Mouse (Mus musculus) embryonic facial prominence, embryonic 10.5 days (tissue): Measurements from ENCODE around the gene Cela1. TPM values are rescaled to one million over a fixed set of nuclear protein-coding genes. Genes with fewer than 3 reads are reported as not detected.
A peak's percentile ranks its signal among the peaks of the same experiment; 100 is the strongest.

Experiments
- DNase-seq: peaks from one replicate; pipeline ENCODE4 v3.0.0-alpha.2; 2017; ENCODE audit warnings: low spot score
- H3K27ac ChIP-seq: fragments of 300-500 bp; sonication (generic); replicated peaks from 2 replicates; pipeline ENCODE4 v1.5.1; 2016; ENCODE audit warnings: mild to moderate bottlenecking
- H3K27me3 ChIP-seq: fragments of 300-500 bp; sonication (generic); replicated peaks from 2 replicates; pipeline ENCODE4 v1.6.1; 2016; ENCODE audit warnings: low read depth, mild to moderate bottlenecking; ENCODE audit not compliant: poor library complexity, severe bottlenecking
- H3K36me3 ChIP-seq: fragments of 300-500 bp; sonication (generic); replicated peaks from 2 replicates; pipeline ENCODE4 v1.6.1; 2016; ENCODE audit warnings: mild to moderate bottlenecking, moderate library complexity
- H3K4me1 ChIP-seq: fragments of 300-500 bp; sonication (generic); 2 replicates; pipeline ENCODE4 v1.6.1; 2016
- H3K4me3 ChIP-seq: fragments of 300-500 bp; sonication (generic); 2 replicates; pipeline ENCODE4 v1.5.1; 2016; ENCODE audit warnings: mild to moderate bottlenecking, moderate library complexity
- H3K9me3 ChIP-seq: fragments of 300-500 bp; sonication (generic); 2 replicates; pipeline ENCODE4 v1.6.1; 2016; ENCODE audit warnings: mild to moderate bottlenecking
- WGBS: fragments of 180-500 bp; shearing (Covaris S2); methylation state at CpG from one replicate; pipeline ENCODE4 v1.1.7; 2016; 5-methylcytosine and 5-hydroxymethylcytosine counted together
- polyA plus RNA-seq: library from polyadenylated mRNA; unstranded; fragments of >200 nt; fragmentation: Nextera tagmentation; extraction: Ambion mirVana; gene quantifications from 2 replicates; pipeline ENCODE4 v1.2.1, GENCODE M21; 2016

The Cela1 gene
- polyA plus RNA-seq, 1 experiment from 2014 or later, result 1.7 TPM

DNA sequence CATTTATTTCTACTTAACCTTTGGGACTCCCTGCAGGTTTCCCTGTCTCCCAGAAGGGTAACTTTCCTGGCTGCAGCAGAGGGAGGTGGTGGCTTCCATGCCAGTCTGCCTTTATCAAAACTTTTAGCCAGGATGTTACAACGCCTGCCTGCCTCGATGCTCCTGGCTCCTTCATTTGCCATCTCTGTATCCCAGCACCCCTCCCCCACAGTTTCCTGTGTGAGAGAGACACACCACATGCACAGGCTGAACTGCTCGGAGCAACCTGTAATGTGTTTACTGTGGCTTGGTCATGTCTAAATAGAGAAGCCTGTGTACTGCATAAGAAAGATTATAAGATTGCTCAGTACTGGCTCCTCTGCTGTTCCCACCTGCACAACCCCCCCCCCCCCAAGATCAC lies 7.3 kb downstream of the Cela1 start:
- H3K27me3 ChIP-seq, result peaks cover 13% of the 10 kb centered on the region
- no peak for DNase-seq
- H3K9me3 ChIP-seq, result no peaks in the 10 kb centered on the region
- H3K4me1 ChIP-seq, result peaks cover 25% of the 10 kb centered on the region
- no peaks in the 10 kb centered on the region for H3K36me3 ChIP-seq
- H3K27ac ChIP-seq, result no peak overlapping the region
- WGBS, result 48% methylated on average over 3 of the region's 3 CpGs
- H3K4me3 ChIP-seq, result no peak overlapping the region

DNA sequence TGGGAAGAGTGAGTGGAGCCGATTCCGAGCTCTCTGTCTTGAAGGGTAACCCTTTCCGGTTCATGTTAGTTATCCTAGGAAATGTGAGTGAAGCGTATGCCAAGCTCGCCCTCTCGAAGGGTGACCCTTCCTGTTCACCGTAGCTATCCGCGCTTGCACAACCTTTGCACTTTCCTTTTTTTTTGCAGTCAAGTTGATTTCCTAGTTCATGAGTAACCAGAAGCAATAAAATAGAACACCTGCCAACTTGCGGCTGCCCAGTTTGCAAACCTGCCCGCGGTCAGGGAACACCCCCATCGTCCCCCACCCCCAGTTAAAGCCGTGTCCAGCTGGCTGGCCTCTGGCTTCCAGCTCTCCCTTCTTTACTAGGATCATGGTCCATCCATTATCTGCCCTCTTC lies 8.7 kb downstream of the Cela1 start:
- WGBS, result 91% methylated on average over 14 of the region's 14 CpGs
- Histone ChIP-seq H3K9me3 (no peaks in the 10 kb centered on the region), H3K4me1 (peaks cover 24% of the 10 kb centered on the region), H3K4me3 (no peak overlapping the region), H3K36me3 (no peaks in the 10 kb centered on the region), H3K27me3 (no peaks in the 10 kb centered on the region), H3K27ac (no peak overlapping the region)
- no peak for DNase-seq

DNA sequence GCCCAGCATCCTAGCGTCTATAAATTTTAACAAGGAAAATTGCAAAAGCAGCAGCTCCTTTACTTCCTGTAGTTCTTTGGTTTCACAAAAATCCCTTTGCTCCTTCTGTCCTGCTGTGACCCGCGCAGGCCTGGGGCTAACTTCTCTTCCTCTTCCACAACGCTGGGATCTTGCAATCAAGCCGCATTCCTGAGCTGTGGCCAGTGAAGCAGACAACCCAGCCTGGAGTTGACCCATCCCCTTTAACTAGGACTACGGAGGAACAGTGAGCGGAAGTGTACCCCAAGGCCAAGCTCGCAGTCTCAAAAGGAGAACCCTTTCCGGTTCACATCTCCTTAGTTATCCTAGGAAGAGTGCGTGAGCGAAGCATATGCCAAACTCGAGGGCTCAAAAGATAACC lies 9.1 kb downstream of the Cela1 start:
- Histone ChIP-seq H3K9me3 (no peaks in the 10 kb centered on the region), H3K36me3 (no peaks in the 10 kb centered on the region), H3K4me3 (no peak overlapping the region), H3K27ac (no peak overlapping the region), H3K27me3 (no peaks in the 10 kb centered on the region), H3K4me1 (peaks cover 28% of the 10 kb centered on the region)
- 68% methylated on average over 12 of the region's 12 CpGs for WGBS
- DNase-seq, result no peak

DNA sequence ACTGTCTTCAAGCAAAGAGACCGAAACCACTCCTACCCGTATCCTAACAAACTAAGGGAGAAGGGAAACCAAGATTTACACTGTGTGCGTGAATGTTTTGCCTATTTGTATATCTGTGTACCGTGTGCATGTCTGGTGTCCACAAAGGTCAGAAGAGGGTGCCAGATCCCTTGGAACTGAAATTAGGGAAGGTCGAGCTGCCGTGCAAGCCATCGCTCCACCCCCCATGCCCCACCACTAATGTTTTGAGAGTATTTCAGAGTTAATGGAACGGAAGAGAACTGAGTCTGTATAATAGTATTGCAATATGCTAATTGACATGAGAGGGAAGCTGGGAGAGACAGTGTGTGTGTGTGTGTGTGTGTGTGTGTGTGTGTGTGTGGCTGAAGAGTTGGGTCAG lies 10.0 kb downstream of the Cela1 start:
- Histone ChIP-seq H3K27ac (no peak overlapping the region), H3K9me3 (no peaks in the 10 kb centered on the region), H3K4me3 (no peak overlapping the region), H3K27me3 (no peaks in the 10 kb centered on the region), H3K4me1 (peaks cover 30% of the 10 kb centered on the region), H3K36me3 (no peaks in the 10 kb centered on the region)
- WGBS, result 91% methylated on average over 8 of the region's 8 CpGs
- no peak for DNase-seq

DNA sequence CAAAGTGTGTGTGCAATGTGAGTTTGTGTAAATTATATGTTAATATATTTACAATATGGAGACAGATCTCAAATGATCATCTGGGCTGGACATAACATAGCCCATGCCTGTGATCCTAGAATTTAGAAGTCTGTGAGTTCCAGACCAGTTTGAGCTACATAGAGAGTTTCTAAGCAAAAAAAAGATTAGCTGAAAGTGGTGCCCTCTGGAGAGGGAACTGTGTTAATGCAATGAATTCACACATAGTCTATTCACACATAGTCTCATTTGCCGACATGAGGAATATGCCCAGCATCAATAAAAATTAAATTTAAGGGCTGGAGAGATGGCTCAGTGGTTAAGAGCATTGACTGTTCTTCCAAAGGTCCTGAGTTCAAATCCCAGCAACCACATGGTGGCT lies 11.2 kb downstream of the Cela1 start:
- Histone ChIP-seq H3K27ac (no peak overlapping the region), H3K27me3 (no peaks in the 10 kb centered on the region), H3K9me3 (no peaks in the 10 kb centered on the region), H3K36me3 (no peaks in the 10 kb centered on the region), H3K4me3 (no peak overlapping the region), H3K4me1 (peaks cover 25% of the 10 kb centered on the region)
- 88% methylated on average over 1 of the region's 1 CpGs for WGBS
- no peak for DNase-seq

DNA sequence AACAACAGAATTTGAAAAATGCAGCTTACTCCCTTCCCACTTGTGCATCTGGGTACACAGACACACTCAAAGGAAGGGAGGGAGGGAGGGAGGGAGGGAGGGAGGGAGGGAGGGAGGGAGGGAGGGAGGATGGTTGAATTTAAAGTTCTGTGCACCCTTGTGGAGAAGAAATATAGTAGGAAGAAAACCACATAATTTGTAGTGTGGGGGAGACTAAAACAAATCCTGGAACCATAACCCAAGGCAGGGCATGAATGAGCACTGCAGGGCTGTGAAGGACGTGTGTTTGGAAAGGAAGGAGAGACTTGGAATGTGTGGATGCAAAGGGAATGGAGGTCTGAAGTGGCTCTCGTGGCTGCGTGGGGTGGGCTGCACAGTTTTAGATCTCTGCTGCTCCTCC lies 12.2 kb downstream of the Cela1 start:
- Histone ChIP-seq H3K4me1 (peaks cover 15% of the 10 kb centered on the region), H3K27ac (no peak overlapping the region), H3K9me3 (no peaks in the 10 kb centered on the region), H3K27me3 (no peaks in the 10 kb centered on the region), H3K36me3 (no peaks in the 10 kb centered on the region), H3K4me3 (no peak overlapping the region)
- WGBS, result 67% methylated on average over 3 of the region's 3 CpGs
- DNase-seq, result no peak

DNA sequence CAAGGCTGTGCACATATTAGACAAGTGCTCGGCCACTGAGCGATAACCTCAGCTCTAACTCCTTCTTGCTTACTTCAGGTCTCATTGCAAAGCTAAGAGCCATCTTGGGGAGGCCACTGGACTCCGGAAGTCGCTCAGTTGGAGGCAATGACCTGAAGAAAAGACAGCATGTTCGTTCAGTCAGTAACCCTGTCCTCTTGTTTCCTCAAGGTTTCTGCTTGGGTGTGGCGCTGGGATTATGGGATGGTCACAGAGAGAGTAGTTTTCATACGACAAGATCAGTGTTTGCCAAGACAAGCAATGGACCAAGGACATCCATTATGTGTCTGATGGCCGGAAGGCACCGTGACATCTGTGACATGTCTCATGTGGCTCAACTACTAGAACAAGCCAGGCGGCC lies 13.2 kb downstream of the Cela1 start:
- WGBS, result 86% methylated on average over 10 of the region's 10 CpGs
- Histone ChIP-seq H3K27ac (no peak overlapping the region), H3K4me1 (peaks cover 7% of the 10 kb centered on the region; the same call in 1 of the 2 replicates), H3K36me3 (no peaks in the 10 kb centered on the region), H3K4me3 (no peak overlapping the region), H3K9me3 (no peaks in the 10 kb centered on the region), H3K27me3 (no peaks in the 10 kb centered on the region)
- no peak for DNase-seq

DNA sequence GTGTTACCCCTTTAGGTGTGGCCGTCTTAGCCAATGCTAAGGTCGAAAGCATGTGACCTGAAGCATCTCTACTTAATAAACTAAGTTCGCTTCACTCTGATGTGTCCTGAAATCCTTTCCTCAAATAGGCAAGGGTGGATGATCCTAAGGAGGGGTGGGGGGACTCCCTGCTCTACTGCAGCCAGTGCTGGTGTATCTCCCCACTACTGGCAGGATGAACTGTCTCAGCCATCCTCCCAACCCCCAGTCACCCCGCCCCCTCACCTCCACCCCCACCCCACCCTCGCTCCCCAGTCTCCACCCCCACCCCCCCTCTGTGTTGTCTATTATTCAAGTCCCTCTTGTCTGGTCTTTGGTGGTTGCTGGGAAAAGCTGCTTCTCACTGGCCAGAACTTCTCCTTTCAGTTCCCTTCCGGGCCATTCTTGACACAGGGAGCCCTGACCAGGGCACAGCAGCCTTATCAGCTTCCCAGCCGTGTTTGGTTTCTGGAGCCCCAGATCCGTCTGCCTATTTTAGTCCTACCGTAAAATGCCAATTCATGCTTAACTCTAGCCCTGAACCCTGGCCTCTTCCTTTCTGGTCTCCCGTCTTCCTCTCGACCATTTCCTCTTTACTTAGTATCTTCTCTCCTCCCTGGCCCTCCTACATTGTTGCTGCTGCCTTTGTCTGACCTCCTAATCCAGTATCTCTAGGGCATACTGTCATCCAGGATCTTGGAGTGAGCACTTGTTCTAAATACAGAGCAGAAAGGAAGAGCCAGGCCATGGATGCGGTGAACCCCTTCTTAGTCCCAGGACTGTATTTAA lies 13.9 kb downstream of the Cela1 start:
- Histone ChIP-seq H3K36me3 (no peaks in the 10 kb centered on the region), H3K27ac (0 out of 2 replicates have a peak overlapping the region, but pooled peaks have one; percentile 19), H3K27me3 (no peaks in the 10 kb centered on the region), H3K4me3 (no peak overlapping the region), H3K4me1 (peaks cover 7% of the 10 kb centered on the region; the same call in 1 of the 2 replicates), H3K9me3 (no peaks in the 10 kb centered on the region)
- 40% methylated on average over 12 of the region's 12 CpGs for WGBS
- DNase-seq, result no peak

DNA sequence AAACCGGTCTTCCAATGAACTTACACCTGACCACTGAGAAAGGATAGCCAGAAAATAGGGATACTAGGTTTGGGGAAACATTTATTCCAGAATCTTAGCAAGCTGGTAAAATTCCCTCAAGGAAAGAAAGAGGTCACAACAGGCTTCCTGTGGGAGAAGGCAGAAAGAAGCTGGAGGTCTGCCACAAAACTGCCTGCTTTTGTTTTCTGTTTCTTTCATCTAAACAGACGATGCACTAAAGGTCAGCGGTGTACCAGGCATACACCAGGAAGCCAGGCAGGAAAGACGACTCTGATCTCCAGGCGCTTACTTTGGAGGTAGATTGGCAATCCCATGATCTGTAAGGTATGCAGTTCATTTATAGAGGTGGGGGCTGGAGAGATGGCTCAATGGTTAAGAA lies 16.9 kb downstream of the Cela1 start:
- Histone ChIP-seq H3K4me3 (no peak overlapping the region), H3K4me1 (peaks cover 18% of the 10 kb centered on the region), H3K36me3 (no peaks in the 10 kb centered on the region), H3K27ac (no peak overlapping the region), H3K27me3 (peaks cover 12% of the 10 kb centered on the region; the same call in 1 of the 2 replicates), H3K9me3 (no peaks in the 10 kb centered on the region)
- WGBS, result 70% methylated on average over 5 of the region's 5 CpGs
- DNase-seq, result no peak

DNA sequence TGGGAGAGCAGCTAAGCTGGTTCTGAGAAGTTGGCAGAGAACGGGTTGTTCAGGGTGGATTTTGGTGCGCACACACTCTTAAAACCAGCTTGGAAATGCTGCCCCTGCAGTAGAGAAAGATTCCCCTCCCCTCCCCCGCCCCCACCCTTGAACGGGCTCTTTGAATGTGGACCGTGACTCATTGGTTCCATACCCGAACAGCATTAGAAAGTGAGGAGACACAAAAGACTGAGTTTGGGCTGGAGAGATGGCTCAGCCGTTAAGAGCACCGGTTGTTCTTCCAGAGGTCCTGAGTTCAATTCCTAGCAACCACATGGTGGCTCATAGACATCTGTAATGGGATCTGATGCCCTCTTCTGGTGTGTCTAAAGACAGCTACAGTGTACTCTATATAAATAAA lies 17.7 kb downstream of the Cela1 start:
- WGBS, result 80% methylated on average over 8 of the region's 8 CpGs
- no peak overlapping the region for H3K27ac ChIP-seq
- peaks cover 19% of the 10 kb centered on the region for H3K4me1 ChIP-seq
- no peak for DNase-seq
- H3K4me3 ChIP-seq, result no peak overlapping the region
- H3K27me3 ChIP-seq, result peaks cover 12% of the 10 kb centered on the region; the same call in 1 of the 2 replicates
- no peaks in the 10 kb centered on the region for H3K9me3 ChIP-seq
- no peaks in the 10 kb centered on the region for H3K36me3 ChIP-seq

DNA sequence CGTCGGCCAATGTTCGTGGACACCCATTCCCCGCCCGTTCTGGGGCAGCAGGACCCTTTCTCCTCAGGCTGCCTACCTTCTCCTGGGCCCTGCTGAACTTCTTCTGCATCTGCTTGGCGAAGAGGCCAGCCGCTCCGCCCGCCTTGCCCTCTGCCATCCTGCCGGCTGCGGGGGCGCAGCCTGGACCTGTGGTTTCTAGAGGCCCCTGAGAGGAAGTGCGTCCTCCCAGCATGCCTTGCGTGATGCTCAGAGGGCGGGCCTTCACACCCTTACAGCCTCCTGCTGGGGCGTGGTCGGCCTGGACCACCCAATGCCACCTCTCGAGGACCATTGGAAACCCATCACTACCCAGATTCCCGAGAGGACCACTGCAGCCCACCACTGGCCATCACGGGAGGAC lies 18.4 kb downstream of the Cela1 start, which contains the start of gene Bin2:
Gene Bin2 (minus strand): TSS at position 217 of the 400 bp plus-strand sequence.
- no peak for DNase-seq
- Histone ChIP-seq H3K27me3 (peaks cover 12% of the 10 kb centered on the region; the same call in 1 of the 2 replicates), H3K9me3 (no peaks in the 10 kb centered on the region), H3K36me3 (no peaks in the 10 kb centered on the region), H3K4me1 (peaks cover 22% of the 10 kb centered on the region), H3K4me3 (no peak within 1 kb of the TSS), H3K27ac (no peak within 1 kb of the TSS)
- 88% methylated on average over 20 of the region's 20 CpGs for WGBS

DNA sequence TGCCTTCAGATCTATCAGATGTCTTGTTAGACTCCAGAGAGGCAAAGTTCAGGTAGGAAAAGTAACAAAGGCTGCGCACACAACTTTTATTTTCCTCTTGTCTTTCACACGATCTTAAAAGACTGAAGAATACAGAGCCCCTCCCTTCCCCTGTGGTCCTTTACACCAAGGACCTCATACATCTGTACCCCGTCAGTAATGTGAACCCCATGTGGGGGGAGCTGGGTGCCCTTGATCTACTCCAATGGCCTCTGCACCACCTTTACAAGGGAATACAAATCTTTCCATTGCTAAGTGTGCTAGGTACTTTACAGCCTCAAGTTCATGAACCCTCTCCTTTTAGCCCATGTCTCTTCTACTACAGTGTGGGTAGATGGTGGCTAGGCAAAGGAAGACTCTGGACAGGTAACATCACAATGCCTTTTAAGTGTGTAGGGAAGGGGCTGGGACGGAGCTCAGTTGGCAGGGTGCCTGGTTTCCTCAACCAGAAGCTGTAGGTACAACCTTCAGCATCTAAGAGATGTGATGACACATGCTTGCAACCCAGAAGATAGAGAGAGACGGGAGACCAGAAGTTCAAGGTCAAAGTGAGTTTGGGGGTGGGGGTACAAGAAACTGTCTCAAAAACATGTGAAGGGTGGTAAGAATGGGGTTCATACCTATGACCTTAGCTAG lies 19.7 kb downstream of the Cela1 start:
- peaks cover 12% of the 10 kb centered on the region; the same call in 1 of the 2 replicates for H3K27me3 ChIP-seq
- 88% methylated on average over 5 of the region's 5 CpGs for WGBS

DNA sequence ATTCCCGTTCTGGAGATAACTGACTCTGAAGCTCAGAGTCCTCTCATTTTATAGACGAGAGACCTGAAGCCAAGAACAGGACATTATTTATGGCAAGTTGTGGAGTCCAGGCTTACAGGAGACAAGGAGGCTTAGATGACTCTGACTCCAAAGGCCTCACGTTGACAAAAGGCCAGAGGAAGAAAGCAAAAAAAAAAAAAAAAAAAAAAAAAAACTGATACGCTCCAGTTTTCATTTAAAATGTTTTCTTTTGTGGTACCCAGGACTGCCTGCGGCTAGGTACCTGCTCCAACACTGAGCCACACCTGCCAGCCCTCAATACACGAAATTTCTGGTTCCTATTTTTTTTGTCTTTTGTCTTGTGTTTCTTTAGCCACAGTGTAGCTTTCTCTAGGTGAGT lies 20.3 kb downstream of the Cela1 start:
- DNase-seq, result no peak
- Histone ChIP-seq H3K27me3 (peaks cover 12% of the 10 kb centered on the region; the same call in 1 of the 2 replicates), H3K9me3 (no peaks in the 10 kb centered on the region), H3K4me1 (peaks cover 15% of the 10 kb centered on the region), H3K4me3 (no peak overlapping the region), H3K36me3 (no peaks in the 10 kb centered on the region), H3K27ac (no peak overlapping the region)
- 64% methylated on average over 6 of the region's 6 CpGs for WGBS

More for the DNA sequence above, 19.7 kb downstream of the Cela1 start:
- no peak for DNase-seq
- H3K27ac ChIP-seq, result no peak overlapping the region
- no peaks in the 10 kb centered on the region for H3K36me3 ChIP-seq
- H3K4me3 ChIP-seq, result no peak overlapping the region
- H3K9me3 ChIP-seq, result no peaks in the 10 kb centered on the region
- H3K4me1 ChIP-seq, result peaks cover 15% of the 10 kb centered on the region
